Mouse (Mus musculus): ENCODE data around the gene Tecr. TPM values are rescaled to one million over a fixed set of nuclear protein-coding genes. Genes with fewer than 3 reads are reported as not detected.

Tecr gene
- polyA plus RNA-seq, 1 experiment from 2014 or later: 1,130 TPM

DNA sequence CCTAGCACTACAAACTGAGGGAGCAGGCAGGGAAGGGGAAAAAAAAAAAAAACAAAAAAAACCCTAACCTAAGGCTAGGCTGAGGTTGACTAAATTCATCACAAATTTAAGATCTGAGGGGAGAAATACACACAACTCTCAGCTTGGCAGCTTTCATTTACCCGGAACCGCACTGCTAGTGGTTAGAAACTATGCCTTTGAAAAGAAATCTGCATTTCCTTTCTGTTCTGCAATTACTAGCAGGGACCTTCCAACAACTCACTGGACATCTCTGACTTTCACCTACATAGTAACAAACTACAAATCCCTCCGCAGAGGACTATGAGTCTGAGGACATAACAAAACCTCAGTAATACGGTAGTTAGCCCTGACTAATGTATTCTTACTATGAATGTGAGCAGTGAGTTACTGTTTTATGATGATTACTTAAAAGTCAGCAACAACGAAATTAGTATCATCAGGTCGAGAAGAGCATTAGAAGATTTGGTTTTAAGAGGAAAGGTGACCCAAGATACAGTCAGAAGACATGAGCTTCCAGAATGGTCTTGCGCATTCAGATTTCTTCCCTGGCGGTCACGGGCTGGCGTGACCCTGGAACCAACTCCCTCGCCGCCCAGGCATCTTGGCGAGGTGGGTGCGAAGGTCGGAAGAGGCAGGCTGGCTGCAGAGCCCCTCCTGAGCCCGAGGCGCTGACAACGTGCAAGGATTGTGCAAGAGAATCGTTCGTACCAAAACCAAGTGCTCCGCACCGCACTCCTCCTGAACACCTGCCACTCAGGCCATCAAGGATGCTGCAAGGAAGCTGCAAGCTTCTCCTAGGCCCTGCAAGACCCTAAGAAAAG is 14.2 kb downstream of the Tecr start:
- Histone ChIP-seq H3K36me3 (peaks cover 17% of the 10 kb centered on the region; the same call in 1 of the 2 replicates), H3K27me3 (no peaks in the 10 kb centered on the region), H3K9ac (peak overlapping the region; percentile 96), H3K4me2 (peak overlapping the region; percentile 85), H3K4me3 (peak overlapping the region; percentile 86), H3K4me1 (replicated peaks) (peaks cover 55% of the 10 kb centered on the region), H3K9me3 (no peaks in the 10 kb centered on the region), H3K27ac (replicated peaks) (peak overlapping the region; percentile 95)
- WGBS: 4% methylated on average over 22 of the region's 22 CpGs
- ATAC-seq (ENCODE audit: low read depth): no peak

DNA sequence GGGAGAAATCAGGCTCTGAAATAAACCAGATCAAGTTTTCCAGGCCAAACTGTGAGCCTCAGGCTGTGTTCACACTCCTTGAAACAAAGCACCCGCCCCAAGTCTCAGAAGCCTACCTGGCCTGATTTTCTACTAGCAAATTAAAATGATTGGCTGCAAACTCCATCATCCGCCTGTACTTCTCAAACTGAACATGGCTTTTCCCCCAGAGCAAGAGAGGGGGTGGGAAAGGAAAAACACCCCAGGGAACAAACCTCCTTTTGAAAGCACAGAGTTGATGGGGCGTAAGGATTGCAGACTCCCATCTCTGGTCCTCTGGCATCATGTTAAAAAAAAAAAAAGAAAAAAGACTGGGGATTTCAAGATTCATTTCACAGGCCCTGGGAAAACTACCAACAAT is 15.1 kb downstream of the Tecr start:
- WGBS: 60% methylated on average over 3 of the region's 3 CpGs
- Histone ChIP-seq H3K9me3 (no peaks in the 10 kb centered on the region), H3K9ac (peak overlapping the region; percentile 96), H3K36me3 (peaks cover 19% of the 10 kb centered on the region; the same call in 1 of the 2 replicates), H3K4me2 (peak overlapping the region; percentile 85), H3K4me1 (replicated peaks) (peaks cover 63% of the 10 kb centered on the region), H3K4me3 (peak overlapping the region; percentile 86), H3K27ac (replicated peaks) (0 out of 2 replicates have a peak overlapping the region, but pooled peaks have one; percentile 23), H3K27me3 (no peaks in the 10 kb centered on the region)
- ATAC-seq (ENCODE audit: low read depth): no peak

DNA sequence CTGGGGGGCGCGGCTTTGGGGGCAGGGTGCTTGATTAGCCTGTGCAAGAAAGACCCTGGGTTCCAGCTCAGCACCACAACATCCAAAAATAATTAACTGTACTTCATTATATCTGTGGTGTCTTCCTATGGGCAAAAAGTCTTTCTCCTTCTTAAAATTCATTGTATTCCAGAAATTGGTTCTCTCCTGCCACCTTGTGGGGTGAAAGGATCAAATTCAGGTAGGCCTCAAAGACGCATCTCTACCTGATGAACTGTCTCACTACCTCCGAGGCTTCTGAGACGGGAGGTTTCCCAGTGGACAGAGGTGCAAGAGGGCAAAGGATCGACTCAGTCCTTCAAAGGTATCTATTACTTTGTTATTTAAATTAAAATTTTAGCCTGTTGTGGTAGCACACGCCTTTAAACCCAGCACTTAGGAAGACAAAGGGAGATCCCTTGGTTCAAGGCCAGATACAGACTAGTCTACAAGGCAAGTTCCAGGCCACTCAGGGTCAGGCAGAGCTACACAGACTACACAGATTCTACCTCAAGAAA is 17.2 kb downstream of the Tecr start:
- 0 out of 2 replicates have a peak overlapping the region, but pooled peaks have one; percentile 6 for H3K9ac ChIP-seq
- 0 out of 2 replicates have a peak overlapping the region, but pooled peaks have one; percentile 86 for H3K4me3 ChIP-seq
- H3K4me1 ChIP-seq (replicated peaks): peaks cover 72% of the 10 kb centered on the region
- no peaks in the 10 kb centered on the region for H3K27me3 ChIP-seq
- peaks cover 30% of the 10 kb centered on the region for H3K36me3 ChIP-seq
- ATAC-seq (ENCODE audit: low read depth): no peak
- H3K9me3 ChIP-seq: no peaks in the 10 kb centered on the region
- 87% methylated on average over 7 of the region's 7 CpGs for WGBS
- H3K4me2 ChIP-seq: peak overlapping the region; percentile 85
- no peak overlapping the region for H3K27ac ChIP-seq (replicated peaks)

DNA sequence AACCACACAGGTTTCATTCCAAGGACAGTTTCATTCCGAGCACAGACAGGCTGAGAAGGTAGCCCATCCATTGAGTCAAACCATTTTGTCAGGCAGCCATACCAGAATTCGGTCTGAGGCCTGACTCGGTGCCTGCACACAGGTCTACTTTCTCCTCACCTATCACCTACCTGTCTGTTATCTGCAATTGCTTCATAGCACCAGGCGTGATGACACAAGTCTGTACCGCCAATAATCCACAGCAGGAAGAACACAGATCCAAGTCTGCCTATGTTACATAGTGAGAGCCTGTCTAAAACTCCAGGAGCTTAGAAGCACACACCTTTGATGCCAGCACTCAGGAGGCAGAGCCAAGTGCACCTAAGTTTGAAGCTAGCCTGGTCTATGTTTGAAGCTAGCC is 18.9 kb downstream of the Tecr start:
- H3K9me3 ChIP-seq: no peaks in the 10 kb centered on the region
- no peak overlapping the region for H3K9ac ChIP-seq
- H3K27me3 ChIP-seq: no peaks in the 10 kb centered on the region
- WGBS: 91% methylated on average over 5 of the region's 5 CpGs
- H3K36me3 ChIP-seq: peaks cover 34% of the 10 kb centered on the region
- no peak overlapping the region for H3K4me2 ChIP-seq
- ATAC-seq (ENCODE audit: low read depth): no peak
- no peak overlapping the region for H3K4me3 ChIP-seq
- H3K4me1 ChIP-seq (replicated peaks): peaks cover 79% of the 10 kb centered on the region
- H3K27ac ChIP-seq (replicated peaks): no peak overlapping the region

DNA sequence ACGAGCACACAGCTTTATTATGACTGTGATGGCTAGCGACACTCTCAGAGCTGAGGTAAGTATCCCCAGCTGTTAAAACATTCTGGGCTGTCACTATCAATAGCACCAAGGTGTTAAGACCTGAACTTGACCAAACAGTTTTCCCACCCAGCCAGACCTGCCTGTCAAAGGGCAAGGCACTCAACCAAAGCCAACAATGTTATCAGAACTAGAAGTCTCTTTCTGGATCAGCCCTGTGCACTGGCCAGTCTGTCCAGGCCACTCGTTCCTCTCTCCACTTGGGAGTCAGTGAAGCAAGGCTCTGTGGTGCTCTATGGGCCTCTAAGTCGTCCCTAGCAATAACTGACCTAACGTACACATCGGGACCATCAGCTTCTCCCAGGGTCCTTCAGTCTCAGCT is 20.1 kb downstream of the Tecr start:
- WGBS: 88% methylated on average over 6 of the region's 6 CpGs

DNA sequence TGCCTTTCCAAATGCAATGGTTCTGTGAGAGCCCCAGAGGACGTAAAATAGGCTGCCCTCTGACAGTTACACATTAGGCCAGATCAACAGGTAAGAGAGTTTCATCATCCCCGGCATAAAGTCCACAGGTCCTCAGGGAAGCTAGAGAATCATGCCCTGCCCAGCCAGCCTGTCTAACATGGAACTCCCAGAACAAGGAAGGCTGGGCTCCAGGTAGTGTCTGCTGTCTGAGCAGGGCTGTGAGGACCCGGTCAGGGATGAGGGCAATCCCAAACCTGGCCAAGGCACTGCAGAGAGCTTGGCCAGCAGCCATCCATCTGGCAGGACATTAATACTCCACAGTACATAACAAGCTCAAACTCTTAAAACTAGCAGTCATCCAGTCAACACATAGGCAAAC is 22.4 kb downstream of the Tecr start:
- Histone ChIP-seq H3K9me3 (no peaks in the 10 kb centered on the region), H3K27ac (replicated peaks) (no peak overlapping the region), H3K9ac (no peak overlapping the region), H3K4me2 (no peak overlapping the region), H3K27me3 (no peaks in the 10 kb centered on the region), H3K36me3 (peaks cover 25% of the 10 kb centered on the region), H3K4me1 (replicated peaks) (peaks cover 82% of the 10 kb centered on the region), H3K4me3 (no peak overlapping the region)
- ATAC-seq (ENCODE audit: low read depth): no peak
- WGBS: 77% methylated on average over 3 of the region's 3 CpGs

More for the DNA sequence above, 20.1 kb downstream of the Tecr start:
- Histone ChIP-seq H3K4me2 (no peak overlapping the region), H3K9me3 (no peaks in the 10 kb centered on the region), H3K27ac (replicated peaks) (no peak overlapping the region), H3K9ac (no peak overlapping the region), H3K36me3 (peaks cover 34% of the 10 kb centered on the region), H3K27me3 (no peaks in the 10 kb centered on the region), H3K4me1 (replicated peaks) (peaks cover 82% of the 10 kb centered on the region), H3K4me3 (no peak overlapping the region)
- ATAC-seq (ENCODE audit: low read depth): no peak

DNA sequence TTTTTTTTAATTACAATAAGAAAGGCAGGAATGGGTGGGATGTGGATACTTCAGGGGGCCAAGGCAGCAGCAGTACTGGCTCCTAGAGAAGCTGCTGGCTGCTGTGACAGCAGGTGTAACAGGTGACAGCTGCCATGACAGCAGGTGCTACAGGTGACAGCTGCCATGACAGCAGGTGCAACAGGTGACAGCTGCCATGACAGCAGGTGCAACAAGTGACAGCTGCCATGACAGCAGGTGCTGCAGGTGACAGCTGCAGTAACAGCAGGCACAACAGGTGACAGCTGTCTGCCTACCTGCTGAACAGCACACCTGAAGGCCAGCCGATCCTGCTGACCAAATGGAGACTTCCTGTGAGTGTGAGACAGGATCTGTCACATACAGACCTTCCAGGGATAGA is 23.0 kb downstream of the Tecr start:
- Histone ChIP-seq H3K9ac (no peak overlapping the region), H3K36me3 (peaks cover 21% of the 10 kb centered on the region), H3K27me3 (no peaks in the 10 kb centered on the region), H3K9me3 (no peaks in the 10 kb centered on the region), H3K27ac (replicated peaks) (no peak overlapping the region), H3K4me1 (replicated peaks) (peaks cover 82% of the 10 kb centered on the region), H3K4me3 (no peak overlapping the region), H3K4me2 (no peak overlapping the region)
- 87% methylated on average over 1 of the region's 1 CpGs for WGBS
- ATAC-seq (ENCODE audit: low read depth): no peak

DNA sequence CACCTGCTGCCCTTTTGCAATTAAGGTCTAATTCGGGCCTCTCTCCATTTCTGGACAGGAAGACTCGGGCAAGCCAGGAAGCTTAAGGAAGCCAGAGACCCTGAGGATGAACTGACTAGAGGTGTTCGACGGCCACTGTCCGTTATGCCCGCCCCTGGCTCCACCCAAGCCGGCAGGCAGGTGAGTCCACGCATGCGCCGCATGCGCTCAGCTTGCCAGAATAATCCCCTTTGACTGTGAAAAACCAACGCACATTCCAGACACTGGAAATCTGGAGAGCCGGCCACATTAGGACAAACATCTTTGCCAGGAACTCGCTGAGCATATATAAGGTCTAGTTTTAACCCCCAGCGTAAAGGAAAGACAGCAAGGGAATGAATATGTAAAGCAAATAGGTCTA is 24.5 kb downstream of the Tecr start:
- peaks cover 18% of the 10 kb centered on the region for H3K36me3 ChIP-seq
- H3K4me1 ChIP-seq (replicated peaks): peaks cover 83% of the 10 kb centered on the region
- no peak for ATAC-seq (ENCODE audit: low read depth)

DNA sequence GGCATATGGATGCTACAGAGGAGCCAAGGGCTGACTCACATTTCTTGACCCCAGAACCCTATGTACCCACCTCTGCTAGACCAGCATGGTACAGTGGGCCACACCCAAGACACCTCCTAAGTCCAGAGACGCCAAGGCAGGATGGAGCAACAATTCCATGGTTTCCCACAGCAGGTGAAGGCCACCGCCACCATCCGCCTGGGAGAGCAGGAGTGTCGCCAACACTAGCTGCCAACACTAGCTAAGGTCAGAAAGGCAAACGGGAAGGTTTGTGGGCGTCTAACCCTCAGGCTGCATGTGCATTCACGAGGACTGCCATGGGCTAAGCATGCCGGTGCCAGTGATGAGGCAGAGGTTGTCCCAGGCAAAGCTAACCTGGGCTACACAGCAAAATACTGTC is 25.5 kb downstream of the Tecr start:
- WGBS: 83% methylated on average over 8 of the region's 8 CpGs
- Histone ChIP-seq H3K4me1 (replicated peaks) (peaks cover 81% of the 10 kb centered on the region), H3K27ac (replicated peaks) (no peak overlapping the region)

More for the DNA sequence above, 24.5 kb downstream of the Tecr start:
- no peak overlapping the region for H3K9ac ChIP-seq
- no peaks in the 10 kb centered on the region for H3K9me3 ChIP-seq
- H3K27me3 ChIP-seq: no peaks in the 10 kb centered on the region
- no peak overlapping the region for H3K27ac ChIP-seq (replicated peaks)
- H3K4me3 ChIP-seq: no peak overlapping the region
- WGBS: 91% methylated on average over 15 of the region's 15 CpGs
- no peak overlapping the region for H3K4me2 ChIP-seq

DNA sequence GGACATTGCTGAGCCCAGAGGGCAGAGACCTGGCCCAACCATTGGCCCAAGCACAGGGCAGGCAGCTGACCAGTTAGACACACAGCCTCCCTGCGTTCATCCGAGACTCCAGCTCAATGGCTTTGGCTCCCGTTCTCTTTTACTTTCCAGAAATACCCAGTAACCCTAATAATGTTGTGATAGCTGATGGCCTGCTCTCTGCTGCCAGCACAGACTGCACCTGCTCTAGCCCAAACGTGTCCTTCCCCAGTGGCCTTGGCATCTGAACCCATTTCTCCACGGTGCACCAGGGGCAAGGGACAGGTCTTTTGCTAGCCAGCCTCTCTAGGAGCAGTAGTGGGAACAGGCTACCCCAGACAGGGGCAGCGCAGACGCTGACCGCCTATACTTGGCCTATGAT is 26.9 kb downstream of the Tecr start:
- peaks cover 7% of the 10 kb centered on the region; the same call in 1 of the 2 replicates for H3K36me3 ChIP-seq
- H3K4me2 ChIP-seq: no peak overlapping the region
- H3K4me3 ChIP-seq: no peak overlapping the region
- no peak overlapping the region for H3K9ac ChIP-seq
- ATAC-seq (ENCODE audit: low read depth): no peak
- no peaks in the 10 kb centered on the region for H3K9me3 ChIP-seq
- WGBS: 90% methylated on average over 8 of the region's 8 CpGs
- no peak overlapping the region for H3K27ac ChIP-seq (replicated peaks)
- peaks cover 90% of the 10 kb centered on the region for H3K4me1 ChIP-seq (replicated peaks)
- no peaks in the 10 kb centered on the region for H3K27me3 ChIP-seq

More for the DNA sequence above, 25.5 kb downstream of the Tecr start:
- Histone ChIP-seq H3K4me3 (no peak overlapping the region), H3K36me3 (peaks cover 15% of the 10 kb centered on the region), H3K4me2 (no peak overlapping the region), H3K9me3 (no peaks in the 10 kb centered on the region), H3K27me3 (no peaks in the 10 kb centered on the region), H3K9ac (no peak overlapping the region)
- ATAC-seq (ENCODE audit: low read depth): no peak

DNA sequence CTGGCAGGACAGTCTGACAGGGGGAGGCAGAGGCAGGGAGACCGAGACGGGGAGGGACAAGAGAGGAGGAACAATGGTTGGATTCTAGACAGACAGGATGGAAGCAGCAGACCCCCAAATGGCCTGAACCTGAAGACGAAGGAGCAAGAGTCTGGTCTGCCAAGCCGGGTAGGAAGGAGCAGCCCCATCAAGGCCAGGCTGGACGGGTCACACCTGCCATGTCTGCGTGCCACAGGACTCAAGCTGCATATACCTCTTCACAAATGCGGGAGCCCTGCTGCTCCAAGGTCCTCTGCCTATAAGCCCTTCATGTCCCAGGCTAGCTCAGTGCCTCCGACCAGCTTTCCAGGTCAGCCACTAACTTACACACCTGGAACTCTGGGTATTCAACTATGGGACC is 28.1 kb downstream of the Tecr start:
- H3K4me3 ChIP-seq: no peak overlapping the region
- no peaks in the 10 kb centered on the region for H3K9me3 ChIP-seq
- H3K27me3 ChIP-seq: no peaks in the 10 kb centered on the region
- peaks cover 96% of the 10 kb centered on the region for H3K4me1 ChIP-seq (replicated peaks)
- no peak overlapping the region for H3K4me2 ChIP-seq
- 92% methylated on average over 8 of the region's 8 CpGs for WGBS
- H3K9ac ChIP-seq: no peak overlapping the region
- ATAC-seq (ENCODE audit: low read depth): no peak
- peaks cover under 1% of the 10 kb centered on the region; the same call in 1 of the 2 replicates for H3K36me3 ChIP-seq
- H3K27ac ChIP-seq (replicated peaks): peak overlapping the region; percentile 15
